Mouse (Mus musculus) MEL (cell line): ENCODE measurements around the gene Gmfg. TPM values are rescaled to one million over a fixed set of nuclear protein-coding genes. Genes with fewer than 3 reads are reported as not detected.

Experiments
- DNase-seq: peaks from one replicate; pipeline ENCODE4 v3.0.0; 2011; ENCODE audit warnings: low read depth, low spot score
- H3K27ac ChIP-seq: 2 replicates; pipeline ENCODE4 v1.5.1; 2012; ENCODE audit warnings: low read depth, mild to moderate bottlenecking, control low read depth, low read length, moderate library complexity; ENCODE audit not compliant: control insufficient read depth
- H3K27me3 ChIP-seq, 2 experiments: fragments of 150-350 bp in 1 of 2; sonication (generic) in 1 of 2; 2 replicates each; pipeline ENCODE4 v1.6.1; 2012; ENCODE audit warnings: low read length in 2 of 2, mild to moderate bottlenecking in 2 of 2, improper control_type of control experiment in 1 of 2, moderate library complexity in 1 of 2; ENCODE audit not compliant: insufficient read depth in 2 of 2, control insufficient read depth in 1 of 2
- H3K36me3 ChIP-seq, 2 experiments: 2 replicates each; pipeline ENCODE4 v1.6.1; 2012 to 2014; ENCODE audit warnings: low read length in 2 of 2, improper control_type of control experiment in 1 of 2, inconsistent platforms in 1 of 2, mild to moderate bottlenecking in 1 of 2; ENCODE audit not compliant: insufficient read depth in 2 of 2, control insufficient read depth in 1 of 2
- H3K4me1 ChIP-seq, 2 experiments: fragments of 150-350 bp in 1 of 2; sonication (generic) in 1 of 2; 2 replicates each; pipeline ENCODE4 v1.6.1; 2012; ENCODE audit warnings: low read length in 2 of 2, improper control_type of control experiment in 1 of 2, mild to moderate bottlenecking in 1 of 2; ENCODE audit not compliant: insufficient read depth in 2 of 2, control insufficient read depth in 1 of 2
- H3K4me3 ChIP-seq, 2 experiments: fragments of 150-350 bp in 1 of 2; sonication (generic) in 1 of 2; 2 replicates each; pipeline ENCODE4 v1.5.1; 2012; ENCODE audit warnings: low read depth in 2 of 2, low read length in 2 of 2, mild to moderate bottlenecking in 2 of 2, moderate library complexity in 2 of 2, control low read depth in 1 of 2, improper control_type of control experiment in 1 of 2; ENCODE audit not compliant: control insufficient read depth in 1 of 2, insufficient read depth in 1 of 2
- H3K79me2 ChIP-seq: 2 replicates; pipeline ENCODE4 v1.6.1; 2012; ENCODE audit warnings: mild to moderate bottlenecking, low read length, moderate library complexity; ENCODE audit not compliant: control insufficient read depth, poor library complexity, insufficient read depth
- H3K9ac ChIP-seq: 2 replicates; pipeline ENCODE4 v1.6.1; 2012; ENCODE audit warnings: low read depth, mild to moderate bottlenecking, control low read depth, low read length, moderate library complexity; ENCODE audit not compliant: control insufficient read depth, poor library complexity, severe bottlenecking
- H3K9me3 ChIP-seq: fragments of 150-350 bp; sonication (generic); replicated peaks from 2 replicates; pipeline ENCODE4 v1.6.1; 2012; ENCODE audit warnings: mild to moderate bottlenecking, low read length, improper control_type of control experiment, moderate library complexity; ENCODE audit not compliant: insufficient read depth
- CHD2 ChIP-seq: IDR thresholded peaks from 2 replicates; pipeline ENCODE4 v1.6.1; 2011; ENCODE audit warnings: low read length, improper control_type of control experiment
- CTCF ChIP-seq, 3 experiments: IDR thresholded peaks in 2 of 3; conservative IDR thresholded peaks in 1 of 3; 2 replicates each; pipeline ENCODE4 v1.5.1; 2011 to 2012; ENCODE audit warnings: low read length in 3 of 3, low read depth in 2 of 3, mild to moderate bottlenecking in 2 of 3, improper control_type of control experiment in 1 of 3, inconsistent platforms in 1 of 3, mixed read lengths in 1 of 3, moderate library complexity in 1 of 3; ENCODE audit not compliant: control insufficient read depth in 1 of 3, insufficient read depth in 1 of 3, poor library complexity in 1 of 3, severe bottlenecking in 1 of 3
- ELF1 ChIP-seq: IDR thresholded peaks from 2 replicates; pipeline ENCODE4 v1.6.1; 2014; ENCODE audit warnings: low read depth, mild to moderate bottlenecking, inconsistent platforms, low read length, improper control_type of control experiment, moderate library complexity
- ETS1 ChIP-seq: IDR thresholded peaks from 2 replicates; pipeline ENCODE4 v1.6.1; 2012; ENCODE audit warnings: low read depth, mild to moderate bottlenecking, inconsistent platforms, low read length, improper control_type of control experiment, moderate library complexity
- GATA1 ChIP-seq: IDR thresholded peaks from 2 replicates; pipeline ENCODE4 v1.6.1; 2011; ENCODE audit warnings: low read depth, low read length, improper control_type of control experiment
- MEF2A ChIP-seq: IDR thresholded peaks from 2 replicates; pipeline ENCODE4 v1.6.1; 2014; ENCODE audit warnings: low read depth, mild to moderate bottlenecking, inconsistent platforms, low read length, improper control_type of control experiment; ENCODE audit not compliant: poor library complexity, insufficient replicate concordance, severe bottlenecking; ENCODE audit errors: extremely low read depth
- MYB ChIP-seq: IDR thresholded peaks from 2 replicates; pipeline ENCODE4 v1.6.1; 2011; ENCODE audit warnings: mild to moderate bottlenecking, low read depth, low read length, improper control_type of control experiment
- NRF1 ChIP-seq: IDR thresholded peaks from 2 replicates; pipeline ENCODE4 v1.6.1; 2014; ENCODE audit warnings: low read depth, mild to moderate bottlenecking, inconsistent platforms, low read length, improper control_type of control experiment, moderate library complexity; ENCODE audit not compliant: poor library complexity, insufficient read depth, severe bottlenecking
- POLR2A ChIP-seq, 2 experiments: IDR thresholded peaks; 2 replicates each; pipeline ENCODE4 v1.6.1; 2011 to 2012; ENCODE audit warnings: low read length in 2 of 2, mild to moderate bottlenecking in 2 of 2, control low read depth in 1 of 2, improper control_type of control experiment in 1 of 2, low read depth in 1 of 2, moderate library complexity in 1 of 2; ENCODE audit not compliant: control insufficient read depth in 1 of 2, insufficient read depth in 1 of 2, poor library complexity in 1 of 2
- RAD21 ChIP-seq: IDR thresholded peaks from 2 replicates; pipeline ENCODE4 v1.6.1; 2011; ENCODE audit warnings: mild to moderate bottlenecking, low read depth, low read length, improper control_type of control experiment
- SIN3A ChIP-seq: IDR thresholded peaks from 2 replicates; pipeline ENCODE4 v1.6.1; 2012; ENCODE audit warnings: low read length, improper control_type of control experiment, inconsistent platforms
- SMC3 ChIP-seq: IDR thresholded peaks from 2 replicates; pipeline ENCODE4 v1.6.1; 2011; ENCODE audit warnings: low read depth, low read length, improper control_type of control experiment
- ZC3H11A ChIP-seq: IDR thresholded peaks from 2 replicates; pipeline ENCODE4 v1.6.1; 2012; ENCODE audit warnings: low read depth, mild to moderate bottlenecking, inconsistent platforms, low read length, improper control_type of control experiment
- ZNF384 ChIP-seq: IDR thresholded peaks from 2 replicates; pipeline ENCODE4 v1.6.1; 2012; ENCODE audit warnings: low read depth, mild to moderate bottlenecking, inconsistent platforms, low read length, improper control_type of control experiment
- polyA plus RNA-seq, 2 experiments: library from polyadenylated mRNA; stranded (reverse) in 1 of 2; unstranded in 1 of 2; fragments of >175 nt in 1 of 2; fragments of >200 nt in 1 of 2; gene quantifications; 2 replicates each; pipeline versions ENCODE4 v1.2.1 to v1.2.4; 2012; ENCODE audit warnings: low replicate concordance in 2 of 2, low read depth in 1 of 2; ENCODE audit not compliant: insufficient read length in 2 of 2, insufficient read depth in 1 of 2, missing spikeins in 1 of 2
- total RNA-seq: library from RNA; depleted of rRNA; stranded (reverse); fragments of 300-350 nt; gene quantifications from 2 replicates; pipeline ENCODE4 v1.2.3, GENCODE M21; 2012

The Gmfg gene
- total and polyA plus RNA-seq, 3 experiments: 25.0 to 31.2 TPM; not detected in 1

DNA sequence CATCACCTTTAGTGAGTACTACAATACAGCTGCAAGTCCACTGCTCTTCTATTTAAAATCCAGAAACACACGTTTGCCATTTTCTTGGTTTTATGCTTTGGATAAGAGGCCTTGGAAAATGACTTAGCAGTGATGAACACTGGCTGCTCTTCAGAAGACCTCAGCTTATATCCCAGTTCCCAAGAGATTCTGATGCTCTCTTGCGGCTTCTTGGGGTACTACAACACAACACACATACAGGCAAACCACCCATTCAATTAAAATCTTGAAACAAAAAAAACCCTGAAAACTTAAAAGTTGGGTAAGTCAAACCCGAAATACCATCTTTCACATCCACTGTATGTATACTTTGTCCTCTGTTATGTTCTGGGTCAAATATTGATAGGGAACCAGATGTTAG, 39.2 kb upstream of the Gmfg start:
- peaks cover 8% of the 10 kb centered on the region for H3K79me2 ChIP-seq
- peaks cover 0 to 8% of the 10 kb centered on the region in 2 experiments; a peak in 2 of 4 replicates for H3K36me3 ChIP-seq
- no peaks in the 10 kb centered on the region for H3K4me1 ChIP-seq
- H3K9me3 ChIP-seq: no peaks in the 10 kb centered on the region
- peak; percentile 63 for DNase-seq
- no peaks in the 10 kb centered on the region for H3K27me3 ChIP-seq
- no peak overlapping the region for H3K9ac ChIP-seq
- no peak overlapping the region for H3K4me3 ChIP-seq
- H3K27ac ChIP-seq: no peak overlapping the region
- TF ChIP-seq SMC3 (peak; percentile 47), GATA1 (no peak), MYB (no peak), ZC3H11A (0 out of 2 replicates have a peak, but pooled peaks have one; percentile 1), RAD21 (peak; percentile 35), NRF1 (no peak), ELF1 (no peak), CTCF (IDR thresholded peaks at IDR 0.05 in 2 of 3, conservative IDR thresholded peaks at IDR 0.05 in 1 of 3; ENCODE audit: control insufficient read depth in 1 of 3, insufficient read depth in 1 of 3, low read depth in 2 of 3, low read length in 3 of 3, poor library complexity in 1 of 3, severe bottlenecking in 1 of 3) (peak in 2 of 3 experiments; percentile 27 to 47; a peak in 4 of 6 replicates)

DNA sequence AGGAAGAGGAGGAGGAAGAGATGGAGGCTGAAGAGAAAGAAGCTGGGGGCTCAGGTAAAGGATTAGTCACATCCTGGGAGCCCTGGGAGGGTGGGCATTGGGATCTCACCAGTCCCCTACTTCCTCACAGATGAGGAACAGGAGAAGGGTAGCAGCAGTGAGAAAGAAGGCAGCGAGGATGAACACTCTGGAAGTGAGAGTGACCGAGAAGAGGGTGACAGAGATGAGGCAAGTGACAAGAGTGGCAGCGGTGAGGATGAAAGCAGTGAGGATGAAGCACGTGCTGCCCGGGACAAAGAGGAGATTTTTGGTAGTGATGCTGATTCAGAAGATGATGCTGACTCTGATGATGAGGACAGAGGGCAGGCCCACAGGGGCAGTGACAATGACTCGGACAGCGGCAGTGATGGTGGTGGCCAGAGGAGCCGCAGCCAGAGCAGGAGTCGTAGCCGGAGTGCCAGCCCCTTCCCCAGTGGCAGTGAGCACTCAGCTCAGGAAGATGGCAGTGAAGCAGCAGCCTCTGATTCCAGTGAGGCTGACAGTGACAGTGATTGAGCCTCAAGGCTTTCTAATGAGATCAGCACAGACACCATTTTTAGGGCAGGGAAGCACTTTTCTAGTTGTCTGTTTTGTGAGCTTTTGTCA, 38.4 kb upstream of the Gmfg start:
- no peaks in the 10 kb centered on the region for H3K27me3 ChIP-seq
- no peak for DNase-seq
- H3K27ac ChIP-seq: no peak overlapping the region
- peaks cover 0 to 10% of the 10 kb centered on the region in 2 experiments; a peak in 2 of 4 replicates for H3K36me3 ChIP-seq
- H3K4me3 ChIP-seq: no peak overlapping the region
- no peak overlapping the region for H3K9ac ChIP-seq
- H3K9me3 ChIP-seq: no peaks in the 10 kb centered on the region
- no peaks in the 10 kb centered on the region for H3K4me1 ChIP-seq
- H3K79me2 ChIP-seq: peaks cover under 1% of the 10 kb centered on the region; the same call in 1 of the 2 replicates
- TF ChIP-seq POLR2A (IDR thresholded peaks at IDR 0.05; ENCODE audit: control insufficient read depth in 1 of 2, insufficient read depth in 1 of 2, low read depth in 1 of 2, low read length in 2 of 2, poor library complexity in 1 of 2) (no peak), ZNF384 (no peak)

DNA sequence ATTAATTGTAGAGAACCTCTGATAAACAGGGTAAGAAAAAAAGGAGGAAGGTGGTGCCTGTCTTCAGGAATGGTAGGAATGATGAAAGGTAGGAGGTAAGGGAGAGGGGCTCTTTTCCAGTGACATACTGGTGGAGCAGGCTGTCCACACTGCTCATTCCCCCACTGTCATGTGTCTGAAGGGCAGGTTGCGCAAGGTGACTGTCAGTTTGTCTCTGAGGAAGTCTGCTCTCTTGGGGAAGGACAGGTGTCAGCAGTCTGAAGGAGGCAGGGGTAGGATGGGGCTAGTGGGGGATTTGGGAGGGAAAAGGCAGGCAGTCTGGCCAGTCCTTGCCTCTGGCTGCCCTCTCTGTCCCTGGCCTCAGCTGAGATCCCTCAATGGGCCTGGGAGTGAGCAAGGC, 36.2 kb upstream of the Gmfg start:
- Histone ChIP-seq H3K9ac (no peak overlapping the region), H3K4me1 (no peaks in the 10 kb centered on the region), H3K79me2 (no peaks in the 10 kb centered on the region), H3K36me3 (peaks cover 0 to 13% of the 10 kb centered on the region in 2 experiments; a peak in 2 of 4 replicates), H3K27ac (no peak overlapping the region), H3K27me3 (no peaks in the 10 kb centered on the region), H3K9me3 (no peaks in the 10 kb centered on the region), H3K4me3 (no peak overlapping the region)
- DNase-seq: no peak
- no peak for TF ChIP-seq SIN3A
- no peak for TF ChIP-seq ZNF384
- TF ChIP-seq POLR2A (IDR thresholded peaks at IDR 0.05; ENCODE audit: control insufficient read depth in 1 of 2, insufficient read depth in 1 of 2, low read depth in 1 of 2, low read length in 2 of 2, poor library complexity in 1 of 2): no peak
- TF ChIP-seq CHD2: no peak
- TF ChIP-seq MEF2A: no peak
- TF ChIP-seq ETS1: no peak
- no peak for TF ChIP-seq RAD21
